Mouse (Mus musculus) cerebellum, adult 2 months (tissue): ENCODE data around the gene Lmbr1.

Experiments used
- CTCF ChIP-seq: fragments of 200-500 bp; IDR thresholded peaks from 2 replicates; pipeline ENCODE4 v1.5.1; 2011; ENCODE audit warnings: low read depth, mild to moderate bottlenecking, control low read depth, low read length, moderate library complexity, borderline replicate concordance; ENCODE audit not compliant: insufficient read depth
- POLR2A ChIP-seq: fragments of 200-500 bp; IDR thresholded peaks from 2 replicates; pipeline ENCODE4 v1.6.1; 2011; ENCODE audit warnings: low read length, control low read depth, borderline replicate concordance; ENCODE audit not compliant: insufficient read depth

DNA sequence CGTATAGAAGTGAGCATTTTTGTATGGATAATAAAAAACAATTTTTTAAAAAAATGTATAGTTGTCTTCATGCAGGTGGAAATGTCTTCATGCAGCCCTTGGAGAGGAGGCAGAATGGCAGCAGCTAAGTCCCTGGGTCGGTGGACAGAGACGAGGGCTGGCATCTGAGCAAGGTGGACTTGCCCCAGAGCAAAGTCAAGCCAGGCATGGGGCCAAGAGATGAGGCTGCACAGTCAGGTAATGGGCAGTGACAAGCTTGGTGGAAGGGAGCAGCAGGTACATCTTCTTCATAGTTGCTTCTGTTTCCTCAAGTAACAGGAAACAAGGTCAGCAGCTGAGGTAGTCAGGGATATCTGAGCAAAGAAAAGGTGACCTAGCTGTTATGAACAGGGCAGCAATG lies 97.1 kb downstream of the Lmbr1 start:
- TF ChIP-seq POLR2A (no peak), CTCF (no peak)
